Mouse (Mus musculus) spleen, embryonic (tissue): ENCODE data around the gene Galnt18.

Experiments
- CTCF ChIA-PET: fragments of 350-600 bp; sonication (Branson Sonifier 250); formaldehyde crosslinking; loops from one replicate; lab custom pipeline; 2022; lab: Charles Lee

The Galnt18 gene

DNA sequence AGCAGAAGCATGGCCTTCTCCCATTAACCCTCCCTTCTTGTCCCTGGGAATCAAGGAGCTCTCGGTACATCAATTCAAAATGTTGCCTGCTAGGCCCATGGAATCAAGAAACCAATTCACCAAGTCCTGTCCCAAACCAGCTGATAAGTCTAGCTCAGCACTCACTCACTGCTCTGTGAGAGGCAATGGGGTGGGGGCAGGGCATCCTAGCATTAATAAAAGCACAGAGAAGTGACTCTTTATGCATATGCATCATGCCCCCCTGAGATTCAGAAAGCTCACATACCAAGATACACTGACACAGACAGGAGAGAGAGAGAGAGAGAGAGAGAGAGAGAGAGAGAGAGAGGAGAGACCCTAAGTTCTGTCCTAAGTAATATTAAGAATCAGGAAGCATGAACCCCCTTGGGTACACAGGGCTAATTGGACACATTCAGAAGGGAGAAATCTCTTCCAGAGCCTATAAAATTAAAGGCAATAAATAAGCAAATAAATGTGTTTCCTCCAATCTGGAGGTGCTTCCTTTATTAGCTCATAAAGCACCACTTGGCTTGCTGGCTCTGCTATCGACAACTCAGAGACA, 141.8 kb downstream of the Galnt18 start:
- CTCF ChIA-PET: no interaction called here

- CTCF ChIA-PET: no interaction called here
These were observed 143.3 kb downstream of the Galnt18 start for GRCm38 (mm10) chr7:111636503-111636902.

DNA sequence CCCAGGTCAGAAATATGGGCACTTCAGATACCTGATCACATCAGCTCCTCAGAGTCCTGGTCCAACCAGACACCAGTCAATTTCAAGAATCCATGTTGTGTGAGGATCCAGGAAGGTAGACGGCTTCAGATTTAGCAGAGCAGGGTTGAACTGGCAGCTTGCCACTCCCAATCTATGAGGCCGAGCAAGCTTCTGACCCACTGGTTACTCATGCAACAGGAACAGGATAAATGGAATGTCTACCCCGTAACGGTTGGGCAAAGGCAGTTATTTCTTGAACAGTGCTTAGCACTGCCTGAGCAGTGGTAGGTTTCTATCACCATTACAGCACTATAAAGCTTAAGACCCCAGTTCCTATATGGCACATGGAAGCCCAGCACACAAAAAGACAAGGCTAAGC, 148.5 kb downstream of the Galnt18 start:
- CTCF ChIA-PET: no interaction called here

- CTCF ChIA-PET: no interaction called here
These were observed 153.5 kb downstream of the Galnt18 start for GRCm38 (mm10) chr7:111626232-111626631.

DNA sequence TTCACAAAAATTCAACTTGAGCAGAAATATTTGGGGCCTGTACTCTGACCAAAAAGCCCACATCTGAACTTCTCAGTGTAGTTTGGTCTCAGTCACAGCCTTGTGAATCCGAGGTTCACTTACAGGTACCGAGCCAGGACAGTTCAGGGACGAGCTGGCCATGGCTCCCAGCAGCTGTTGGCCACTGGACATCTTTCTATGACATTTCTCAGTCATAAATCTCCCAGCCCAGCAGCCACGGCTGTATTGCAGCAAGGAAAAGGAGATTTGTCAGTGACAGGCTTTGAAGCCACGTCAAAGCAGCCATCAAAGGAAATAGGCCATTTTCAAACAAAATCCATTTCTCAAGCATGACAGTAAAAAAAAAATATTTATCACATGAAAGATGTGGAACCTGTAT, 154.0 kb downstream of the Galnt18 start:
- CTCF ChIA-PET: no interaction called here

DNA sequence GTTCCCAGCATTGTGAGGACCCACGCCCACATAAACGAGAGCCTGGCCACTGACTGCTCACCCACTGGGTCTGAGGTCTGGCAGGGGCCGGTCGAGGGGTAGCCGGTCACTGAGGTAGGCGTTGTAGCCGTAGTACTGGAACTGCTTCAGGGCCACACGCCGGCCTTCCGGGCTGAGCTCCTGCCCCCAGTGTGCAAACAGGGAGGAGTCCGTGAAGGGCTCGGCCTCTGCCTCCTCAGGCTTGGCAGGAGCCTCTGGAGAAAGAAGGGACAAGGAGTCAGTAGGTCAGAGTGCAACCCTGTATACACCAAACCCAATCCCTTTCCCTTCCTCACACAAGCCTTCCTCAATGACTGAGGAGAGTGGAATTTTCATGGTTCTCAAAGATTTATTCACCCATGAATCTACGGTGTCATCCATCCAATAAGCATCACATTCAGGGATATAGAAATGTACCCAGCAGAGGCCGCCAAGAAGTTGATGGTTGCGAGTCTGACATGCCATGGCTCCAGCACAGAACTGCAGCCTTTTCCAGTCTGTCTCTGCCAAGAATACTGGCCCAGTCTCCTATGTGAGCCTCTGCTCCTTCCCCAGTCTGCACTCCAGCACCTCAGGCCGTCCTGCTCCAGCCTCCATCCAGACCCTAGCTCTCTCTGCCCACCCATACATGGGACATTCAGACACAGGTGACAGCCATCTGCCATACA, 163.4 kb downstream of the Galnt18 start:
- CTCF ChIA-PET: no interaction called here

- CTCF ChIA-PET: no interaction called here
These were observed 165.3 kb downstream of the Galnt18 start for GRCm38 (mm10) chr7:111614471-111614870.

GRCm38 (mm10) chr7:111607476-111607875, 172.3 kb downstream of the Galnt18 start:
- CTCF ChIA-PET: no interaction called here

- CTCF ChIA-PET: no interaction called here
These were observed 173.7 kb downstream of the Galnt18 start for GRCm38 (mm10) chr7:111606091-111606490.

DNA sequence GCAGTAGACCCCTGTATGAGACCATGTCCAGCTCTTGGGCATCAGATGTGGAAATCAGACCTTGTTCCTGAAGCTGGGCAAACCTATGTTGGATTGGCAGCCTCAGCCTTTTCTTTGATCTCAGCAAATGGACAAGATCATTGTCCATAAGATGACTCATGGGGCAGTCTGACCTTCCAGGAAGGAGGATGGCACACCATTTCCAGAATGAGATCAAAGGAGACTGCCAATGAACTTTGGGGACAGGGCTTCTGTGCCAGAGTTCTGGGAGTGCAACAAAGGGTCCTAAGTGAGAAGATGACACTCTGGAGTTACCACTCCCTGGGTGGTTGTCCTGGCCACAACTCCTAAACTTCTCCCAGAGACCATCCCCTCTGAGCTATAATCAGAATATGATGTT, 174.1 kb downstream of the Galnt18 start:
- CTCF ChIA-PET: no interaction called here

- CTCF ChIA-PET: no interaction called here
These were observed 175.1 kb downstream of the Galnt18 start for GRCm38 (mm10) chr7:111604578-111605208.

- CTCF ChIA-PET: no interaction called here
These were observed 176.6 kb downstream of the Galnt18 start for GRCm38 (mm10) chr7:111603186-111603585.

DNA sequence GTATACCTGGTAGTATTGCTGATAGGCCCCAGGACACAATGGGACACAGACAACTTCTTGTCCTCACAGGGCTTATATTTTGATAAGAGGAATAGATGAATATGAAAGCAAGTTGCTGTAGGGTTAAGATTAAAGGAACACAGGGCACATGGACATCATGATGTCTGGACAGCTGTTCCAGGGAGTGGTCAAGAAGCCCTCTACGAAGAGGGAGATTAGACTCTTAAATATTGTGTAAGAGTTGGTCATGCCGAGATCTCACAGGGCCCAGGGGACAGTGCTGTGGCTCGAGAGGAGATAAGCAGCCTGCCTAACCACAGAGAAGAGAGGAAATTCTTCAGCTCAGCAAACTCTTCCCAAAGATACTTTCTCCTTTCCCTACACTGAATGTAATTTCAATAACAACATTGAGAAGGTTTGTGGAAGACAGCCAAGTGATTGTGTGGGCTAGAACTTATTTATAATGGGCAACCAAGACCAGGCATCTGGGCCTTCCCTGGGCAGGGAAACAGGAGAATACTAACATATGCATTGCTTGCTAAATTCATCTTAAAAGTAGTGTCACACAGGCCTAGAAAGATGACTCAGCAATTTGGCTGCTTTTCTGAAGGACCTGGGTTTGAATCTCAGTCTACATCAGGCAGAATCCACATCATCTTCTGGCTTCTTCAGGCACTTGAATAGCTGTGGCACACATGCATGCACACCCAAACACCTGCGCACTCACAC, 178.3 kb downstream of the Galnt18 start:
- CTCF ChIA-PET: no interaction called here

DNA sequence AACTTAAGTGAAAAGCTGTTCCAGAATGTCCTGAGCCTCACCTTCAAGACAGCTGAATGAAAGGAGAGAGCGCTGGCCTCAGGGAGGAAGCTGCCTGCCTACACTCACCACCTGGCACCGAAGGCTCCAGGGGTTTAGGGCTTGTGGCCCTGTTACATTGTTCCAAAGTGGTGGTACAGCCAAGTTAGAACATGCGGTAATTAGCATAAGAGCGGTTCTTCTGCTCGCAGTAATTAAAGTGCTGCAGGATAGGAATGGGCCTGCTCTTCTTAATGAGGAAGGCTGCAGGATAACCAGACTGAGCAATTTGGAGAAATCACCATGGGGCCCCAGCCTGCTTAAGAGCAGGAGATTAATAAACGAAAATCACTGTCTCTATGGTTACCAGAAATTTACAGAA, 179.0 kb downstream of the Galnt18 start:
- CTCF ChIA-PET: no interaction called here

DNA sequence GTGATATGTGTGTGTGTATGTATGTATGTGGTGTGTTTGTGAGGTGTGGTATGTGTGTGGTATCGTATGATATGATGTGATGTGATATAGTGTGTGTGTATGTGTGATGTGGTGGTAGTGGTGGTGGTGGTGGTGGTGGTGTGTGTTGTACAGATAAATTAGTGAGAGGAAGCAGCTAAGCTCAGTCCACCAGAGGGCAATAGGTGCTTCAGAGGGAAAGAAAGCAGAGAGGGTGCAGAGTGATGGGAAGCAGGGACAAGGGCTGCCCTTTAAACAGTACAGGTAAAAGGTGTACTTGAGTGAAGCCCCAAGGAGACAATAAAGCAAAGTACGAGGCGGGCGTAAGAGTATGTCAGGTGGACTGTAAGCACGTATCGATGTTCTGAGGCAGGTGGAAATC, 186.1 kb downstream of the Galnt18 start:
- CTCF ChIA-PET: no interaction called here

- CTCF ChIA-PET: no interaction called here
These were observed 190.2 kb downstream of the Galnt18 start for GRCm38 (mm10) chr7:111589506-111590125.

GRCm38 (mm10) chr7:111588291-111588781, 191.4 kb downstream of the Galnt18 start:
- CTCF ChIA-PET: no interaction called here

DNA sequence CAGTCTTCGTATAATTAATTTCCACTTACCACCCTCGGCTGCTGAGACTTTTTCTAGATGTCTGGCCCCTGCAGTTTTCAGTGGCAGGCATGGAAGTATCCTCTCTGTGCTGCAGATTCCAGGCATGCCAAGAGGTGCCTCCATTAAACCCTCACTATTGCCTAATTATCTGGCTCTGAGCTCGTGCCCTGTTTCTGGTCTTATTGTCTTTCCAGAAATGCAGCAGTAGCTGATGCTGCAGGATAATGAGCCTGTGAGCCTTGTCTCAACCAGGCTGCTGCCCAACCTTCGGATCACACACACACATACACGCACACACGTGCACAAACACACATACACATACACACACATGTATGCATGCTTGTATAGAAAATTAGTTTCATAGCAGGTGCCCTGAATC, 199.2 kb downstream of the Galnt18 start:
- CTCF ChIA-PET: interaction anchor here (0.7 kb wide), 1 partner anchor 115 kb away, joined by 6 read pairs; no protein-coding TSS in a partner anchor

GRCm38 (mm10) chr7:111575096-111575495, 204.7 kb downstream of the Galnt18 start:
- CTCF ChIA-PET: no interaction called here

GRCm38 (mm10) chr7:111572336-111572735, 207.4 kb downstream of the Galnt18 start:
- CTCF ChIA-PET: no interaction called here

- CTCF ChIA-PET: no interaction called here
These were observed 212.9 kb downstream of the Galnt18 start for GRCm38 (mm10) chr7:111566838-111567237.
